Mouse (Mus musculus): ENCODE results near the gene Rhbdd3. TPM values are rescaled to one million over a fixed set of nuclear protein-coding genes. Genes with fewer than 3 reads are reported as not detected.

Rhbdd3 gene
- polyA plus RNA-seq, 1 experiment from 2014 or later: 20.5 TPM

GRCm38 (mm10) chr11:5100801-5101200 lies 2.1 kb downstream of the Rhbdd3 start:
- ATAC-seq (ENCODE audit: insufficient number of reproducible peaks, low FRiP score, low TSS enrichment, low read depth) (no peak), DNase-seq (ENCODE audit: low spot score) (no peak)
- Histone ChIP-seq H3K4me3 (ENCODE audit: low read depth, low read length) (no peak overlapping the region), H3K9ac (ENCODE audit: low read length) (no peak overlapping the region), H3K9me3 (ENCODE audit: control insufficient read depth, low read length) (no peaks in the 10 kb centered on the region), H3K27me3 (ENCODE audit: control insufficient read depth, insufficient read depth, low read length) (no peaks in the 10 kb centered on the region), H3K27ac (replicated peaks; ENCODE audit: low read depth, low read length) (no peak overlapping the region), H3K4me2 (ENCODE audit: low read depth, severe bottlenecking) (peak overlapping the region; percentile 80), H3K4me1 (ENCODE audit: control insufficient read depth, insufficient read depth, low read length) (peaks cover 9% of the 10 kb centered on the region), H3K36me3 (ENCODE audit: control insufficient read depth, insufficient read depth, low read length) (no peaks in the 10 kb centered on the region; the same call in 1 of the 2 replicates)
- WGBS: 42% methylated on average over 5 of the region's 5 CpGs

- no peak overlapping the region for H3K27ac ChIP-seq (replicated peaks; ENCODE audit: low read depth, low read length)
- no peaks in the 10 kb centered on the region; the same call in 1 of the 2 replicates for H3K36me3 ChIP-seq (ENCODE audit: control insufficient read depth, insufficient read depth, low read length)
- H3K4me1 ChIP-seq (ENCODE audit: control insufficient read depth, insufficient read depth, low read length): peaks cover 9% of the 10 kb centered on the region
- H3K4me2 ChIP-seq (ENCODE audit: low read depth, severe bottlenecking): no peak overlapping the region
- no peaks in the 10 kb centered on the region for H3K27me3 ChIP-seq (ENCODE audit: control insufficient read depth, insufficient read depth, low read length)
- H3K4me3 ChIP-seq (ENCODE audit: low read depth, low read length): no peak overlapping the region
- DNase-seq (ENCODE audit: low spot score): no peak
- WGBS: 74% methylated on average over 6 of the region's 6 CpGs
- H3K9ac ChIP-seq (ENCODE audit: low read length): no peak overlapping the region
- no peaks in the 10 kb centered on the region for H3K9me3 ChIP-seq (ENCODE audit: control insufficient read depth, low read length)
- no peak for ATAC-seq (ENCODE audit: insufficient number of reproducible peaks, low FRiP score, low TSS enrichment, low read depth)
Measured at GRCm38 (mm10) chr11:5101641-5102040, 2.9 kb downstream of the Rhbdd3 start.

- Histone ChIP-seq H3K9me3 (ENCODE audit: control insufficient read depth, low read length) (no peaks in the 10 kb centered on the region), H3K4me2 (ENCODE audit: low read depth, severe bottlenecking) (no peak overlapping the region), H3K36me3 (ENCODE audit: control insufficient read depth, insufficient read depth, low read length) (no peaks in the 10 kb centered on the region; the same call in 1 of the 2 replicates), H3K9ac (ENCODE audit: low read length) (no peak overlapping the region), H3K27ac (replicated peaks; ENCODE audit: low read depth, low read length) (no peak overlapping the region), H3K27me3 (ENCODE audit: control insufficient read depth, insufficient read depth, low read length) (no peaks in the 10 kb centered on the region), H3K4me3 (ENCODE audit: low read depth, low read length) (no peak overlapping the region), H3K4me1 (ENCODE audit: control insufficient read depth, insufficient read depth, low read length) (peaks cover 9% of the 10 kb centered on the region)
- WGBS: 92% methylated on average over 7 of the region's 7 CpGs
- DNase-seq (ENCODE audit: low spot score) (no peak), ATAC-seq (ENCODE audit: insufficient number of reproducible peaks, low FRiP score, low TSS enrichment, low read depth) (no peak)
Measured at GRCm38 (mm10) chr11:5102384-5102783, 3.7 kb downstream of the Rhbdd3 start.

GRCm38 (mm10) chr11:5103986-5104509 lies 5.3 kb downstream of the Rhbdd3 start:
- peaks cover 7% of the 10 kb centered on the region for H3K4me1 ChIP-seq (ENCODE audit: control insufficient read depth, insufficient read depth, low read length)
- no peak overlapping the region for H3K4me2 ChIP-seq (ENCODE audit: low read depth, severe bottlenecking)
- no peaks in the 10 kb centered on the region; the same call in 1 of the 2 replicates for H3K36me3 ChIP-seq (ENCODE audit: control insufficient read depth, insufficient read depth, low read length)
- no peak overlapping the region for H3K9ac ChIP-seq (ENCODE audit: low read length)
- ATAC-seq (ENCODE audit: insufficient number of reproducible peaks, low FRiP score, low TSS enrichment, low read depth) (no peak), DNase-seq (ENCODE audit: low spot score) (no peak)
- H3K27ac ChIP-seq (replicated peaks; ENCODE audit: low read depth, low read length): no peak overlapping the region
- H3K9me3 ChIP-seq (ENCODE audit: control insufficient read depth, low read length): no peaks in the 10 kb centered on the region
- no peaks in the 10 kb centered on the region for H3K27me3 ChIP-seq (ENCODE audit: control insufficient read depth, insufficient read depth, low read length)
- 91% methylated on average over 4 of the region's 4 CpGs for WGBS
- H3K4me3 ChIP-seq (ENCODE audit: low read depth, low read length): no peak overlapping the region

- H3K4me2 ChIP-seq (ENCODE audit: low read depth, severe bottlenecking): no peak overlapping the region
- no peaks in the 10 kb centered on the region for H3K27me3 ChIP-seq (ENCODE audit: control insufficient read depth, insufficient read depth, low read length)
- no peaks in the 10 kb centered on the region for H3K9me3 ChIP-seq (ENCODE audit: control insufficient read depth, low read length)
- H3K36me3 ChIP-seq (ENCODE audit: control insufficient read depth, insufficient read depth, low read length): no peaks in the 10 kb centered on the region
- H3K27ac ChIP-seq (replicated peaks; ENCODE audit: low read depth, low read length): no peak overlapping the region
- H3K4me1 ChIP-seq (ENCODE audit: control insufficient read depth, insufficient read depth, low read length): no peaks in the 10 kb centered on the region
- no peak overlapping the region for H3K9ac ChIP-seq (ENCODE audit: low read length)
- WGBS: 69% methylated on average over 8 of the region's 8 CpGs
- DNase-seq (ENCODE audit: low spot score): no peak
- H3K4me3 ChIP-seq (ENCODE audit: low read depth, low read length): no peak overlapping the region
- no peak for ATAC-seq (ENCODE audit: insufficient number of reproducible peaks, low FRiP score, low TSS enrichment, low read depth)
Measured at GRCm38 (mm10) chr11:5109441-5109840, 10.7 kb downstream of the Rhbdd3 start.

- Histone ChIP-seq H3K4me2 (ENCODE audit: low read depth, severe bottlenecking) (no peak overlapping the region), H3K4me1 (ENCODE audit: control insufficient read depth, insufficient read depth, low read length) (no peaks in the 10 kb centered on the region), H3K9ac (ENCODE audit: low read length) (no peak overlapping the region), H3K36me3 (ENCODE audit: control insufficient read depth, insufficient read depth, low read length) (no peaks in the 10 kb centered on the region), H3K27me3 (ENCODE audit: control insufficient read depth, insufficient read depth, low read length) (no peaks in the 10 kb centered on the region), H3K9me3 (ENCODE audit: control insufficient read depth, low read length) (no peaks in the 10 kb centered on the region), H3K27ac (replicated peaks; ENCODE audit: low read depth, low read length) (no peak overlapping the region), H3K4me3 (ENCODE audit: low read depth, low read length) (no peak overlapping the region)
- DNase-seq (ENCODE audit: low spot score) (no peak), ATAC-seq (ENCODE audit: insufficient number of reproducible peaks, low FRiP score, low TSS enrichment, low read depth) (no peak)
- 81% methylated on average over 7 of the region's 7 CpGs for WGBS
Measured at GRCm38 (mm10) chr11:5113645-5114044, 14.9 kb downstream of the Rhbdd3 start.

GRCm38 (mm10) chr11:5114931-5115581 lies 16.3 kb downstream of the Rhbdd3 start:
- no peaks in the 10 kb centered on the region for H3K27me3 ChIP-seq (ENCODE audit: control insufficient read depth, insufficient read depth, low read length)
- no peak overlapping the region for H3K4me3 ChIP-seq (ENCODE audit: low read depth, low read length)
- H3K27ac ChIP-seq (replicated peaks; ENCODE audit: low read depth, low read length): no peak overlapping the region
- no peaks in the 10 kb centered on the region for H3K36me3 ChIP-seq (ENCODE audit: control insufficient read depth, insufficient read depth, low read length)
- no peak overlapping the region for H3K9ac ChIP-seq (ENCODE audit: low read length)
- DNase-seq (ENCODE audit: low spot score) (peak; percentile 95), ATAC-seq (ENCODE audit: insufficient number of reproducible peaks, low FRiP score, low TSS enrichment, low read depth) (peak; percentile 44; the same call in 1 of the 2 replicates)
- no peaks in the 10 kb centered on the region for H3K9me3 ChIP-seq (ENCODE audit: control insufficient read depth, low read length)
- WGBS: 26% methylated on average over 13 of the region's 13 CpGs
- no peak overlapping the region for H3K4me2 ChIP-seq (ENCODE audit: low read depth, severe bottlenecking)
- no peaks in the 10 kb centered on the region for H3K4me1 ChIP-seq (ENCODE audit: control insufficient read depth, insufficient read depth, low read length)

GRCm38 (mm10) chr11:5125713-5126112 lies 27.0 kb downstream of the Rhbdd3 start:
- H3K4me3 ChIP-seq (ENCODE audit: low read depth, low read length): no peak overlapping the region
- 86% methylated on average over 4 of the region's 4 CpGs for WGBS

More at GRCm38 (mm10) chr11:5125713-5126112, 27.0 kb downstream of the Rhbdd3 start:
- Histone ChIP-seq H3K9ac (ENCODE audit: low read length) (no peak overlapping the region), H3K4me1 (ENCODE audit: control insufficient read depth, insufficient read depth, low read length) (no peaks in the 10 kb centered on the region; the same call in 1 of the 2 replicates), H3K9me3 (ENCODE audit: control insufficient read depth, low read length) (no peaks in the 10 kb centered on the region), H3K27me3 (ENCODE audit: control insufficient read depth, insufficient read depth, low read length) (no peaks in the 10 kb centered on the region), H3K4me2 (ENCODE audit: low read depth, severe bottlenecking) (no peak overlapping the region), H3K27ac (replicated peaks; ENCODE audit: low read depth, low read length) (no peak overlapping the region), H3K36me3 (ENCODE audit: control insufficient read depth, insufficient read depth, low read length) (no peaks in the 10 kb centered on the region)
- ATAC-seq (ENCODE audit: insufficient number of reproducible peaks, low FRiP score, low TSS enrichment, low read depth) (no peak), DNase-seq (ENCODE audit: low spot score) (no peak)

All from limb, embryonic 11.5 days (tissue).